Mouse (Mus musculus) spleen, adult 12 weeks (tissue): Measurements from ENCODE around the gene Tnfrsf13b.
A peak's percentile ranks its signal among the peaks of the same experiment; 100 is the strongest.
"Not testable (repeated sequence)": the region's sequence is repeated elsewhere in the genome, so short reads cannot be mapped to it uniquely, and the experiment has no call there.

Experiments used
- DNase-seq: peaks from one replicate; pipeline ENCODE4 v3.0.0; 2022; ENCODE audit warnings: low spot score

Tnfrsf13b gene

GRCm38 (mm10) chr11:61127421-61128055 lies 983 bp downstream of the Tnfrsf13b start:
- no peak for DNase-seq

- DNase-seq, result no peak
Observed at GRCm38 (mm10) chr11:61129305-61129704, 2.8 kb downstream of the Tnfrsf13b start.

DNA sequence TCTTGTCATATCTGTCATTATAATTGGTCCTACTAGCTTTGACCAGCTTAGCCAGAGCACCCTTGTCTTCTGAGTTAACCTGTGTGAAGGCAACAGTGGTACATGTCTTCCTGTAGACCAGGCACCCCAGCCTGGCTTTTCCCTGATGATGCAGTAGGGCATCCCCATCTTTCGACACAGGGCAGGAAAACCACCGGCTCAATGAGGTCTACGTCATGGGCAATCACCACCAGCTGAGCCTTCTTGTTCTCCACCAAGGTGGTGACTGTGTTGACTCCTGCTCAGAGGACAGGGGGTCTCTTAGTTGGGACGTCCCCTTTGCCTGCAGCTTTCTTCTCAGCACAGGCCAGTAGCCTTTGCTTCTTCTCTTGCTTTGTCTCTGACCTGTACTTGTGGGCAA lies 4.1 kb downstream of the Tnfrsf13b start:
- DNase-seq, result not testable (repeated sequence)

DNA sequence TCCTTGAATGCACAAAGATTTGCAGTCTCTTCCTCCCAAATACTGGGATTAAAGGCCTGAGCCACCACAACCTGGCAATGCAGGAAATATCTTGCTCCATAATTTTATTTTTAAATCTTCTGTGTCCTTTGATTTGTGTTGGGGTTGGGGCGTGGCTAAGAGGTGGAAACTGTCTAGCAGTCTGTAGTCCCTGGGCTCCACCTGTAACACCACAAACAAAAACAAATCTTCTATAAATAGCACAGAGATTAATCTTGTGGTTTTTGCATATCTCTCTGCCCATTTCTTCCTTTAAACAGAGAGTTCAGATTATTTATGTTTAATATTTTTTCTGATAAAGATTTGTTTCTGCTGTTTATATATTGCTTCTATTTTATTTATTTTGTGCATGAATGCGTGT lies 6.4 kb downstream of the Tnfrsf13b start:
- DNase-seq, result no peak

GRCm38 (mm10) chr11:61141693-61142092 lies 15.1 kb downstream of the Tnfrsf13b start:
- DNase-seq, result no peak

GRCm38 (mm10) chr11:61142262-61142661 lies 15.7 kb downstream of the Tnfrsf13b start:
- DNase-seq, result peak; percentile 17

GRCm38 (mm10) chr11:61142941-61143530 lies 16.5 kb downstream of the Tnfrsf13b start:
- DNase-seq, result no peak

DNA sequence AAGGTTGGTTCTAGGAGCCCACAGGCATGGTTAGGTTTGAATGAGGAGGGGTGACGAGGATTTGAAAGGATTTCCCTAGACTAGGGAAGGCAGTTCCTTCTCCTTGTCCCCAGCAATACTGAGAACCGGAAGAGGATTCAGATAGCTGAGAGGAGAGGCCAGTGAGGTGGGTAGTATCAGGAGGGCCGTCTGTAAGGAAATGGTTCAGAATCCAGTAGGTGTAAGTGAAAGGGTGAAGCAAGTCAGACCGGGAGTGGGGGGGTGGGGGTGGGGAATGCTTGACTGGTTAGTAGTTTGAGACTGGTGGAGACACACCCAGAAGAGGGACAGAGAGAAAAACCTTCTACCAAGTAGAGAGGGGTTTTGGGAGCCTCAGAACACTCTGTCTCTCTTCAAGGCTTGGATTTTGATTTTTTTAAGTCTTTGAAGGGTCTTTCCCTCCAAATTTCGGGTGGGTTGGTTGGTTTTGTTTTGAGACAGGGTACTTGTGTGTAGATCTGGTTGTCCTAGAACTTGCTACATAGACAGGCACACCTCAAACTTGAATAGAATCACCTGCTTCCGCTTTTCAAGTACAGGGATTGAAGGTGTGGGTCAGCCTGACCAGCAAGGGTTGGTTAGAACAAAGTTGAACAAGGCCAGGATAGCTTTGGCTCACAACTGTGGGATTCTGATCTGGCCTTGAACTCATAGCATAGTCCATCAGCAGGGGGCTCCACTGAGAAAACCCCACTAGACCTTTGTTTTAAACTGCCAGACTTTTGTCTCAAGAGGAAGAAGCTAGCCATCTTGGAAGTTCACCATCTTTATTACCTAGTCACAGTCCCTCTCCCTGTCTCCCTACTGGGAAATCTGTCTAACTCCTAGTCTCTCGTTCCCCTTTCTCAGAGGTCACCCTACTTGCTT lies 17.3 kb downstream of the Tnfrsf13b start:
- no peak for DNase-seq

DNA sequence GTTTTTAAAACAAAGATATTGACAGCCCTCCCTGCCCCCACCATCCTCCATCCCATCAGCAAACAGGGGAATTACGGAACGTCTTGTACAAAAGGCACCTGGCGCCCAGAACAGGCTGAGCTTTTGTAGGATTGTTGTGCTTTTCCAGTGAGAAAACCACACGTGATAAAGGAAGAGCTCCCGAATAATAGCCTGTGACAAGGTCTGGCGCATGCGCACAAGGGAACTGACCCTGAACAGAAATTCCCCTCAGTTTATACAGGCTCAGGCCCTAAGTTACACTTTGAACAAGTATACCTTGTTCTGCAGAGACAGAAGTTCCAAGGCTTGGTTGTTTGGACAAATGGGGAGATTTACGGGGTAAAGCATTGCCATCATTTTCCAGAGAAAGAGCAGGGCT lies 19.0 kb downstream of the Tnfrsf13b start:
- DNase-seq, result no peak

GRCm38 (mm10) chr11:61146645-61147299 lies 20.2 kb downstream of the Tnfrsf13b start:
- no peak for DNase-seq

GRCm38 (mm10) chr11:61147300-61147683 lies 20.7 kb downstream of the Tnfrsf13b start:
- no peak for DNase-seq

- no peak for DNase-seq
Observed at GRCm38 (mm10) chr11:61150233-61151001, 23.9 kb downstream of the Tnfrsf13b start.

DNA sequence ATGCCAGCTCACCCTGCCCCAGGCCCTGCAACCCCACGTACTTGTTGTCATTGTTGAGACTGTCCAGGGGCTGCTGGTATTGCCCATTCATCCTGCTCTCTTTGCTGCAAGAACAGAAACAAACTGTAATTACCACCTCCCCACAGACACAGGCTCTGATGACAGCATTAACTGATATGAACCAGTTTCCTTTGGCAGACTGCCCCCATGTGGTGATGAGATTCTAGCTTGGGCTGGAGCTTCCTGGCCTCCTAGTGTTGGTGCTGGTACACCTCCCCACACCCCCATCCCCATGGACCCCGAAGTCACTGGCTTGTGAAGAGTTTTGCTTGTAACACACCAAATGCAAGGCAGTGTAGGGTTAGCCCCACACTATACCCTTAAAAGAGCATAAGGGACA lies 29.2 kb downstream of the Tnfrsf13b start:
- no peak for DNase-seq

- no peak for DNase-seq
Observed at GRCm38 (mm10) chr11:61158141-61158540, 31.6 kb downstream of the Tnfrsf13b start.

DNA sequence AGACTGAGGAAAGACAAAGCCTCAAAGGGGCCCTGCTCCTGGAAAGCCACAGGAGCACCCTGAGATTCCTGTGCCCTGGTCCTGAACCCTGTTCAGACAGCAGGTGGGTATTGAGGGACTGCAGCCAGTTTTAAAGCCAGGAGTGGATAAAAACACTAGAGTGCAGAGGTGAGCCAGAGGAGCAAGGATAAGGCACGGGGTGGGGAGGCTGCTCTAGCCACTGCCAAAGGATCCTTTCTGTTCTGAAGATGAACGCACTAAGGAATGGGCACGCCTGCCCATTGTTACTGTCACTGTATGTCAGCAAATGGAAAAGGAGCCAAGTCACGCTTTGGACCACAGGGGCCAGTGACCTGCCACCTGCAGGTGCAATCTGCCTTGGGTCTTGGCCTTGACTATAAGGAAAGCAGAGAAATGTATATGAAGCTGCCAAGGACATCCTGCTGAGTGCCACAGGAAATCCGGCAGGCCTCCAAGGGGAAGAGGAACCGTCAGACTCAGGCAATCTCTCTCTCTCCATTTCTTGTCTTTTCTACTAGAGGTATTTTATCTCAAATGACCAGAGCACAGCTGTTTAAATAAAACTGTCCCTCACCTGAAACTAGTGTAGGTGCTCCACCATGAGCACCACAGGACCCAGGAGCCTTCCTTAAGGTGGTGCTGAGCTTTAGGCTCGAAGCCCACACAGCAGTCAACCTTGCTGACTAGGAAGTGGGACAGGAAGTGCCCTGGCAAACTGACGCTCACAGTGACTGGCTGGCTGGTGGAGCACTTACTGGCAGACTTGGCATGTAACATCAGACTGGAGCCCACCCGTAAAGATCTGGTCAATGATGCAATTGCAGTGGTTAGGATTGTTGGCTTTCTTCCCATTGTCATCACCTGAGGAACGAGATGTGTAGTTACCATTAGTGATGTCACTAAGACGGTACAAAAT lies 33.5 kb downstream of the Tnfrsf13b start:
- DNase-seq, result no peak

GRCm38 (mm10) chr11:61161121-61161520 lies 34.6 kb downstream of the Tnfrsf13b start:
- DNase-seq, result no peak

DNA sequence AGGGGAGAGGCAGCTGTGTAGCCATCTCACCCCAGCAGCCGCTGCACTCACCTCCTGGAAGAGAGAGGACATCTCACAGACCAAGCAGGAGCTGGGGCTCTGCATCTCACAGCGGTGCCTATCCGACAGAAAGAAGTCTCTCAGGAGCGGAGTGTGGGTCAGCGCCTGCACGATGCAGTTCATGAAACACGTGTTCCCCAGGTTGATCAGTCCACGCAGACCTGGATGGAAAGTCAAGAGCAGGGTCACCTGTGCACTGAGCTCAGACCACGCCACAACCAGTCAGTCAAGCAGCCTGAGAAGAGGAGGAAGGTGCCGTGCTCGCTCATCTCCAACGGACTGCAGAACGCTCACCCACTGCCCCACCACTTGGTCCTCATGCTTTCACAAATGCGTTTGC lies 36.2 kb downstream of the Tnfrsf13b start:
- no peak for DNase-seq

DNA sequence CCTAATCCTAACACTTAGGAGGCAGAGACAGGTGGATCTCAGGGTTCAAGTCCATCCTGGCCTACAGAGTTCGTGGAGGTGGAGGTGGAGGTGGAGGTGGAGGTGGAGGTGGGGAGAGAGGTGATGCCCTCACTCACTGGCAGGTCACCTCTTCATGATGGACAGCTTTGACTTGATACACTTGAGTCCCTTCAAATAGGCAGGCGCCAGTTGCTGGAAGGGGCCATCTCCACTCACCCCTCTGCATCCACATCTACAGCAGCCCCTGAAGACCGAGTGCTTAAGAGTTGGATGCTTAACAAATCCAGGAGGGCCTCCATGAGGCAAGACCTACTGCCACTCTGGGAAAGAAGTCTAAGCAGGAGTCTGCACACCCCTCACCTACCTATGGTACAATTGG lies 36.8 kb downstream of the Tnfrsf13b start:
- no peak for DNase-seq

DNA sequence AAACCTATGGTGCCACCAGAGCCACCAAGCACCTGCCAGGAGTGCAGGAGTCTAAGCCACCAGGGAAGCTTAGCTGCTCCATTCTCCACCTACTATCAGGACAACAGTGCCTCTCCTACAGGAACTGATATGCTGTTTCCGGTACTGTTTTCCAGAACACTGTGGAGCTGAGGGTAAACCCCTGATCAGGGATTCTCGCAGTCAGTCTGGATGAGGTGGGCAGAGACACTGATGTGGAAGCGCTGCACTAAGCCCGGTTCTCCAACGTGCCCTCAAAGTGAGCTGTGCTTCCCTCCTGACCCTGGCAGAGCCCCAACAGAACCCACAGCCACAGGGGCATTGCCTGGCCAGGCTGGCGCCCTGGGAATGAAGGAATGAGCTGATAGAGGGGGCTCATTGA lies 37.8 kb downstream of the Tnfrsf13b start:
- DNase-seq, result no peak

GRCm38 (mm10) chr11:61164881-61165280 lies 38.3 kb downstream of the Tnfrsf13b start:
- DNase-seq, result no peak

GRCm38 (mm10) chr11:61170184-61170583 lies 43.6 kb downstream of the Tnfrsf13b start:
- DNase-seq, result no peak
